8 mouse cellular contexts compared by ENCODE assay signal in genomic region chr5:140619151-140619771, GRCm38 (mm10). TPM values are rescaled to one million over a fixed set of nuclear protein-coding genes. Genes with fewer than 3 reads are reported as not detected.
DNase-seq lines count a peak whose midpoint lies in the region; ATAC-seq and TF ChIP-seq lines count a peak whose summit lies in the region.

No protein-coding gene starts in this region.

- no peak overlapping the region for H3K9ac ChIP-seq in kidney, embryonic 15.5 days
- no peak overlapping the region for H3K9ac ChIP-seq in liver, postnatal 0 days (replicated peaks)
- no peak overlapping the region for H3K9ac ChIP-seq in neural tube, embryonic 13.5 days

- no peaks in the 10 kb centered on the region for H3K9me3 ChIP-seq in kidney, embryonic 15.5 days (replicated peaks)
- no peaks in the 10 kb centered on the region for H3K9me3 ChIP-seq in liver, postnatal 0 days (ENCODE audit: low read length)
- H3K9me3 ChIP-seq in neural tube, embryonic 13.5 days, result no peaks in the 10 kb centered on the region

- no peak overlapping the region for H3K4me3 ChIP-seq in kidney, embryonic 15.5 days (replicated peaks)
- H3K4me3 ChIP-seq in liver, postnatal 0 days (ENCODE audit: low read depth, low read length), result no peak overlapping the region
- no peak overlapping the region for H3K4me3 ChIP-seq in neural tube, embryonic 13.5 days

- TF ChIP-seq CTCF in liver, postnatal 0 days (IDR thresholded peaks at IDR 0.05; ENCODE audit: low read depth), result peak; percentile 88

- H3K27ac ChIP-seq in kidney, embryonic 15.5 days, result 0 out of 2 replicates have a peak overlapping the region, but pooled peaks have one; percentile 51
- no peak overlapping the region for H3K27ac ChIP-seq in liver, postnatal 0 days (ENCODE audit: low read depth)
- H3K27ac ChIP-seq in neural tube, embryonic 13.5 days (replicated peaks), result peak overlapping the region; percentile 59; the same call in 1 of the 2 replicates

- no peak overlapping the region for H3K4me2 ChIP-seq in kidney, embryonic 15.5 days
- no peak overlapping the region for H3K4me2 ChIP-seq in liver, postnatal 0 days (ENCODE audit: low read depth, low read length)
- H3K4me2 ChIP-seq in neural tube, embryonic 13.5 days, result no peak overlapping the region

- peak; percentile 38; the same call in 1 of the 2 replicates for ATAC-seq in kidney, embryonic 15.5 days (replicated peaks; ENCODE audit: low FRiP score)
- ATAC-seq in liver, postnatal 0 days, result peak; percentile 28; the same call in 1 of the 2 replicates
- ATAC-seq in neural tube, embryonic 13.5 days (ENCODE audit: low read depth), result peak; percentile 29; the same call in 1 of the 2 replicates

- peaks cover 33% of the 10 kb centered on the region for H3K4me1 ChIP-seq in kidney, embryonic 15.5 days
- H3K4me1 ChIP-seq in liver, postnatal 0 days (ENCODE audit: insufficient read depth), result peaks cover 22% of the 10 kb centered on the region
- peaks cover 21% of the 10 kb centered on the region for H3K4me1 ChIP-seq in neural tube, embryonic 13.5 days (replicated peaks)

- DNase-seq in ovary, postnatal 10 days (ENCODE audit: low spot score), result peak; percentile 58
- DNase-seq in ovary, adult 18-20 months (ENCODE audit: low spot score), result no peak
- DNase-seq in cerebellum, postnatal 4 days (ENCODE audit: low spot score in 2 of 2), result peak; percentile 69 to 87
- DNase-seq in gastrocnemius, postnatal 14 days, result peak; percentile 71
- peak; percentile 85 for DNase-seq in liver, postnatal 0 days
- DNase-seq in thymus, postnatal 0 days (ENCODE audit: low spot score), result peak; percentile 84

- peaks cover 40% of the 10 kb centered on the region for H3K36me3 ChIP-seq in kidney, embryonic 15.5 days
- peaks cover 10% of the 10 kb centered on the region; the same call in 1 of the 2 replicates for H3K36me3 ChIP-seq in liver, postnatal 0 days (replicated peaks; ENCODE audit: insufficient read depth, low read length)
- H3K36me3 ChIP-seq in neural tube, embryonic 13.5 days, result peaks cover 39% of the 10 kb centered on the region

- no peaks in the 10 kb centered on the region for H3K27me3 ChIP-seq in kidney, embryonic 15.5 days
- H3K27me3 ChIP-seq in liver, postnatal 0 days (ENCODE audit: insufficient read depth, low read length), result no peaks in the 10 kb centered on the region
- H3K27me3 ChIP-seq in neural tube, embryonic 13.5 days, result no peaks in the 10 kb centered on the region

- TF ChIP-seq EP300 in liver, postnatal 0 days (IDR thresholded peaks at IDR 0.05; ENCODE audit: low read depth), result no peak

- WGBS in kidney, embryonic 15.5 days, result 23% methylated on average over 6 of the region's 6 CpGs
- WGBS in liver, postnatal 0 days (ENCODE audit: insufficient replicate concordance), result 11% methylated on average over 6 of the region's 6 CpGs
- 22% methylated on average over 6 of the region's 6 CpGs for WGBS in neural tube, embryonic 13.5 days

- intact Hi-C loops in gastrocnemius, postnatal 14 days (cut with DNase I; ENCODE audit: low total_unique reads), result loop anchor here (2.0 kb wide), 1 partner anchor 78 kb away; no protein-coding TSS in a partner anchor

RNA-seq across cellular contexts. Expression of gene Lfng, which starts 12.1 kb away (rescaled TPM):
- total RNA-seq in gastrocnemius, postnatal 14 days (2021), result 1 to 10 TPM; 5.6 to 9.8 TPM
- 32.3 and 34.5 TPM in 2 replicates for polyA plus RNA-seq in kidney, embryonic 15.5 days (2015; fragmentation: Nextera tagmentation; extraction: Ambion mirVana)
- polyA plus RNA-seq in liver, postnatal 0 days (2015; fragmentation: Nextera tagmentation; extraction: Ambion mirVana), result 5.0 and 5.9 TPM in 2 replicates
- 17.6 and 20.6 TPM in 2 replicates for polyA plus RNA-seq in neural tube, embryonic 13.5 days (2015; fragmentation: Nextera tagmentation; extraction: Ambion mirVana)
- polyA plus RNA-seq in thymus, postnatal 0 days (2015; fragmentation: Nextera tagmentation; extraction: Ambion mirVana), result 13.2 and 13.3 TPM in 2 replicates

RNA-seq across cellular contexts. Expression of gene Ttyh3, which starts 29.6 kb away (rescaled TPM):
- 10 to 100 TPM; 16.9 to 22.5 TPM for total RNA-seq in gastrocnemius, postnatal 14 days (2021)
- 32.3 and 39.9 TPM in 2 replicates for polyA plus RNA-seq in kidney, embryonic 15.5 days (2015; fragmentation: Nextera tagmentation; extraction: Ambion mirVana)
- 5.2 and 6.5 TPM in 2 replicates for polyA plus RNA-seq in liver, postnatal 0 days (2015; fragmentation: Nextera tagmentation; extraction: Ambion mirVana)
- polyA plus RNA-seq in neural tube, embryonic 13.5 days (2015; fragmentation: Nextera tagmentation; extraction: Ambion mirVana), result 68.5 and 72.3 TPM in 2 replicates
- polyA plus RNA-seq in thymus, postnatal 0 days (2015; fragmentation: Nextera tagmentation; extraction: Ambion mirVana), result 10.4 and 12.3 TPM in 2 replicates

RNA-seq across cellular contexts. Expression of gene Grifin, which starts 54.4 kb away (rescaled TPM):
- not detected for total RNA-seq in gastrocnemius, postnatal 14 days (2021)
- polyA plus RNA-seq in kidney, embryonic 15.5 days (2015; fragmentation: Nextera tagmentation; extraction: Ambion mirVana), result 0.45 TPM in 1 of 2 replicates, not detected in the other
- not detected in 2 replicates for polyA plus RNA-seq in liver, postnatal 0 days (2015; fragmentation: Nextera tagmentation; extraction: Ambion mirVana)
- not detected in 2 replicates for polyA plus RNA-seq in neural tube, embryonic 13.5 days (2015; fragmentation: Nextera tagmentation; extraction: Ambion mirVana)
- polyA plus RNA-seq in thymus, postnatal 0 days (2015; fragmentation: Nextera tagmentation; extraction: Ambion mirVana), result 13.1 and 21.2 TPM in 2 replicates
